Mouse (Mus musculus) granulocyte monocyte progenitor cell, adult 5-6 weeks (primary cell): ENCODE measurements around the gene Ptprm. TPM values are rescaled to one million over a fixed set of nuclear protein-coding genes. Genes with fewer than 3 reads are reported as not detected.

Source experiments
- ATAC-seq: replicated peaks from 2 replicates; pipeline ENCODE4 v1.8.0; 2016; ENCODE audit warnings: mild to moderate bottlenecking, moderate TSS enrichment, inconsistent platforms; ENCODE audit not compliant: poor library complexity, severe bottlenecking
- total RNA-seq, 2 experiments: library from RNA; stranded (forward) in 1 of 2; stranded (reverse) in 1 of 2; fragments of 200-712, 200-1000 nt in 1 of 2; fragments of >200 nt in 1 of 2; fragmentation: Nextera tagmentation in 1 of 2; gene quantifications; 2 replicates each; pipeline ENCODE4 v1.2.3; 2014 to 2017

The Ptprm gene
- total RNA-seq, 2 experiments from 2014 or later: 0.36 TPM; not detected in 1

- ATAC-seq: no peak
These were observed 57.4 kb downstream of the Ptprm start for GRCm38 (mm10) chr17:67296604-67297595.

- no peak for ATAC-seq
These were observed 63.5 kb downstream of the Ptprm start for GRCm38 (mm10) chr17:67290662-67291240.

GRCm38 (mm10) chr17:67287501-67287900 is 66.8 kb downstream of the Ptprm start:
- ATAC-seq: no peak

GRCm38 (mm10) chr17:67281640-67282170 is 72.6 kb downstream of the Ptprm start:
- ATAC-seq: no peak

- no peak for ATAC-seq
These were observed 76.9 kb downstream of the Ptprm start for GRCm38 (mm10) chr17:67277124-67277910.

- ATAC-seq: peak; percentile 62
These were observed 79.6 kb downstream of the Ptprm start for GRCm38 (mm10) chr17:67274531-67275094.

GRCm38 (mm10) chr17:67272928-67273327 is 81.3 kb downstream of the Ptprm start:
- no peak for ATAC-seq

GRCm38 (mm10) chr17:67268475-67269080 is 85.7 kb downstream of the Ptprm start:
- no peak for ATAC-seq

GRCm38 (mm10) chr17:67266270-67266669 is 88.0 kb downstream of the Ptprm start:
- ATAC-seq: peak; percentile 53

GRCm38 (mm10) chr17:67265520-67265919 is 88.7 kb downstream of the Ptprm start:
- ATAC-seq: no peak

GRCm38 (mm10) chr17:67264716-67265115 is 89.5 kb downstream of the Ptprm start:
- no peak for ATAC-seq

GRCm38 (mm10) chr17:67263024-67263423 is 91.2 kb downstream of the Ptprm start:
- peak; percentile 18 for ATAC-seq

GRCm38 (mm10) chr17:67260016-67260415 is 94.2 kb downstream of the Ptprm start:
- peak; percentile 42; the same call in 1 of the 2 replicates for ATAC-seq

- no peak for ATAC-seq
These were observed 96.5 kb downstream of the Ptprm start for GRCm38 (mm10) chr17:67257780-67258179.

- no peak for ATAC-seq
These were observed 98.1 kb downstream of the Ptprm start for GRCm38 (mm10) chr17:67256171-67256570.

GRCm38 (mm10) chr17:67253445-67253844 is 100.8 kb downstream of the Ptprm start:
- no peak for ATAC-seq

- ATAC-seq: no peak
These were observed 101.3 kb downstream of the Ptprm start for GRCm38 (mm10) chr17:67252992-67253391.

GRCm38 (mm10) chr17:67245273-67245875 is 108.9 kb downstream of the Ptprm start:
- no peak for ATAC-seq

- no peak for ATAC-seq
These were observed 111.3 kb downstream of the Ptprm start for GRCm38 (mm10) chr17:67242774-67243495.
